Mouse (Mus musculus) stomach, embryonic 14.5 days (tissue): ENCODE measurements at regions not wholly inside any gene's neighbourhood (a gene's known extent, or its start where the extent isn't known, plus 50 kb on each side); places are given as distances from the start of the nearest gene placed in this dataset.

Source experiments
- ATAC-seq: fragments of 200-750 bp; cut with Nextera tagmentation; 2 replicates; pipeline ENCODE4 v1.8.0; 2017; ENCODE audit warnings: low read depth, moderate TSS enrichment; ENCODE audit not compliant: insufficient number of reproducible peaks, insufficient read depth, low FRiP score
- H3K27ac ChIP-seq: fragments of 300-500 bp; sonication (generic); 2 replicates; pipeline ENCODE4 v1.5.1; 2014; ENCODE audit warnings: mild to moderate bottlenecking, low read length, moderate library complexity, mixed read lengths
- H3K27me3 ChIP-seq: fragments of 300-500 bp; sonication (generic); 2 replicates; pipeline ENCODE4 v1.6.1; 2014; ENCODE audit warnings: low read length, control low read depth, mixed read lengths; ENCODE audit not compliant: control insufficient read depth, insufficient read depth
- H3K36me3 ChIP-seq: fragments of 300-500 bp; sonication (generic); 2 replicates; pipeline ENCODE4 v1.6.1; 2014; ENCODE audit warnings: mild to moderate bottlenecking, control low read depth, low read length, moderate library complexity, mixed read lengths; ENCODE audit not compliant: control insufficient read depth, insufficient read depth
- H3K4me1 ChIP-seq: fragments of 300-500 bp; sonication (generic); 2 replicates; pipeline ENCODE4 v1.6.1; 2014; ENCODE audit warnings: low read length, control low read depth, mixed read lengths; ENCODE audit not compliant: control insufficient read depth, insufficient read depth
- H3K4me2 ChIP-seq: fragments of 300-500 bp; sonication (generic); replicated peaks from 2 replicates; pipeline ENCODE4 v1.6.1; 2014; ENCODE audit warnings: low read depth, low read length, control low read depth
- H3K4me3 ChIP-seq: fragments of 300-500 bp; sonication (generic); 2 replicates; pipeline ENCODE4 v1.5.1; 2014; ENCODE audit warnings: low read depth, low read length, control low read depth
- H3K9ac ChIP-seq: fragments of 300-500 bp; sonication (generic); replicated peaks from 2 replicates; pipeline ENCODE4 v1.6.1; 2014; ENCODE audit warnings: low read depth, mild to moderate bottlenecking, control low read depth, low read length, moderate library complexity, mixed read lengths
- H3K9me3 ChIP-seq: fragments of 300-500 bp; sonication (generic); 2 replicates; pipeline ENCODE4 v1.6.1; 2016; ENCODE audit warnings: low read depth, low read length, control low read depth; ENCODE audit not compliant: control insufficient read depth
- WGBS: fragments of 180-500 bp; shearing (Covaris S2); extraction: QIAGEN DNeasy Blood & Tissue Kit; methylation state at CpG from one replicate; pipeline ENCODE4 v1.1.7; 2014; 5-methylcytosine and 5-hydroxymethylcytosine counted together

- 44% methylated on average over 10 of the region's 10 CpGs for WGBS
These were observed 123.0 kb upstream of the Ap5m1 start for GRCm38 (mm10) chr14:48942882-48943281.

GRCm38 (mm10) chr14:48930886-48931285 lies 135.0 kb upstream of the Ap5m1 start:
- H3K27me3 ChIP-seq: no peaks in the 10 kb centered on the region
- 86% methylated on average over 9 of the region's 9 CpGs for WGBS
- H3K27ac ChIP-seq: no peak overlapping the region
- no peaks in the 10 kb centered on the region for H3K9me3 ChIP-seq
- H3K36me3 ChIP-seq: no peaks in the 10 kb centered on the region
- no peak overlapping the region for H3K9ac ChIP-seq
- no peaks in the 10 kb centered on the region for H3K4me1 ChIP-seq
- no peak overlapping the region for H3K4me3 ChIP-seq
- ATAC-seq: no peak
- no peak overlapping the region for H3K4me2 ChIP-seq

More at GRCm38 (mm10) chr14:48942882-48943281, 123.0 kb upstream of the Ap5m1 start:
- Histone ChIP-seq H3K9me3 (no peaks in the 10 kb centered on the region), H3K4me1 (no peaks in the 10 kb centered on the region), H3K9ac (no peak overlapping the region), H3K4me2 (no peak overlapping the region), H3K4me3 (no peak overlapping the region), H3K36me3 (no peaks in the 10 kb centered on the region), H3K27me3 (no peaks in the 10 kb centered on the region), H3K27ac (no peak overlapping the region)
- ATAC-seq: no peak

GRCm38 (mm10) chr14:48925870-48926269 lies 140.0 kb upstream of the Ap5m1 start:
- H3K4me3 ChIP-seq: no peak overlapping the region
- ATAC-seq: no peak
- no peaks in the 10 kb centered on the region for H3K4me1 ChIP-seq
- no peak overlapping the region for H3K9ac ChIP-seq
- H3K4me2 ChIP-seq: no peak overlapping the region
- H3K9me3 ChIP-seq: no peaks in the 10 kb centered on the region
- no peaks in the 10 kb centered on the region for H3K36me3 ChIP-seq
- H3K27ac ChIP-seq: no peak overlapping the region
- 45% methylated on average over 1 of the region's 1 CpGs for WGBS
- H3K27me3 ChIP-seq: no peaks in the 10 kb centered on the region

GRCm38 (mm10) chr14:48909420-48909819 lies 156.5 kb upstream of the Ap5m1 start:
- no peak overlapping the region for H3K27ac ChIP-seq
- 62% methylated on average over 13 of the region's 13 CpGs for WGBS
- no peaks in the 10 kb centered on the region for H3K4me1 ChIP-seq
- no peak overlapping the region for H3K4me3 ChIP-seq
- H3K36me3 ChIP-seq: no peaks in the 10 kb centered on the region
- H3K27me3 ChIP-seq: no peaks in the 10 kb centered on the region
- H3K9ac ChIP-seq: no peak overlapping the region
- no peak overlapping the region for H3K4me2 ChIP-seq
- H3K9me3 ChIP-seq: no peaks in the 10 kb centered on the region
- ATAC-seq: no peak

- Histone ChIP-seq H3K4me1 (no peaks in the 10 kb centered on the region), H3K4me2 (no peak overlapping the region), H3K9ac (no peak overlapping the region), H3K36me3 (no peaks in the 10 kb centered on the region), H3K4me3 (no peak overlapping the region), H3K9me3 (no peaks in the 10 kb centered on the region), H3K27ac (no peak overlapping the region), H3K27me3 (no peaks in the 10 kb centered on the region)
- no peak for ATAC-seq
- WGBS: 65% methylated on average over 14 of the region's 14 CpGs
These were observed 157.8 kb upstream of the Ap5m1 start for GRCm38 (mm10) chr14:48907991-48908698.

GRCm38 (mm10) chr14:48907403-48907973 lies 158.4 kb upstream of the Ap5m1 start:
- Histone ChIP-seq H3K9me3 (no peaks in the 10 kb centered on the region), H3K27me3 (no peaks in the 10 kb centered on the region), H3K4me3 (no peak overlapping the region), H3K36me3 (no peaks in the 10 kb centered on the region), H3K4me1 (no peaks in the 10 kb centered on the region), H3K9ac (no peak overlapping the region), H3K4me2 (no peak overlapping the region), H3K27ac (no peak overlapping the region)
- ATAC-seq: no peak
- 81% methylated on average over 6 of the region's 6 CpGs for WGBS

GRCm38 (mm10) chr14:48906956-48907355 lies 158.9 kb upstream of the Ap5m1 start:
- ATAC-seq: no peak
- H3K9ac ChIP-seq: no peak overlapping the region

GRCm38 (mm10) chr14:48904576-48904975 lies 161.3 kb upstream of the Ap5m1 start:
- H3K9me3 ChIP-seq: no peaks in the 10 kb centered on the region
- H3K4me2 ChIP-seq: no peak overlapping the region
- no peak overlapping the region for H3K27ac ChIP-seq
- no peaks in the 10 kb centered on the region for H3K27me3 ChIP-seq
- H3K4me1 ChIP-seq: no peaks in the 10 kb centered on the region
- H3K36me3 ChIP-seq: no peaks in the 10 kb centered on the region
- no peak overlapping the region for H3K4me3 ChIP-seq
- H3K9ac ChIP-seq: no peak overlapping the region
- no peak for ATAC-seq
- WGBS: 87% methylated on average over 1 of the region's 1 CpGs

More at GRCm38 (mm10) chr14:48906956-48907355, 158.9 kb upstream of the Ap5m1 start:
- no peak overlapping the region for H3K27ac ChIP-seq
- H3K9me3 ChIP-seq: no peaks in the 10 kb centered on the region
- H3K4me2 ChIP-seq: no peak overlapping the region
- no peaks in the 10 kb centered on the region for H3K27me3 ChIP-seq
- H3K4me1 ChIP-seq: no peaks in the 10 kb centered on the region
- H3K4me3 ChIP-seq: no peak overlapping the region
- 93% methylated on average over 1 of the region's 1 CpGs for WGBS
- H3K36me3 ChIP-seq: no peaks in the 10 kb centered on the region

GRCm38 (mm10) chr14:48903526-48903925 lies 162.4 kb upstream of the Ap5m1 start:
- Histone ChIP-seq H3K27me3 (no peaks in the 10 kb centered on the region), H3K9me3 (no peaks in the 10 kb centered on the region), H3K36me3 (no peaks in the 10 kb centered on the region), H3K27ac (no peak overlapping the region), H3K4me3 (no peak overlapping the region), H3K4me1 (no peaks in the 10 kb centered on the region), H3K4me2 (no peak overlapping the region), H3K9ac (no peak overlapping the region)
- no peak for ATAC-seq
- WGBS: 37% methylated on average over 5 of the region's 5 CpGs
